Mouse (Mus musculus): Measurements from ENCODE around the gene Parp14.

- TF ChIP-seq CTCF (IDR thresholded peaks at IDR 0.05; ENCODE audit: low read depth) (no peak), EP300 (IDR thresholded peaks at IDR 0.05; ENCODE audit: low read depth) (no peak)
These were observed 79.3 kb downstream of the Parp14 start for GRCm38 (mm10) chr16:35791962-35792521.

Data from liver, embryonic 14.5 days (tissue).